Mouse (Mus musculus): Measurements from ENCODE around the gene P2rx7. TPM values are rescaled to one million over a fixed set of nuclear protein-coding genes. Genes with fewer than 3 reads are reported as not detected.

Gene P2rx7
- total RNA-seq, 1 experiment from 2014 or later: 6.3 TPM

DNA sequence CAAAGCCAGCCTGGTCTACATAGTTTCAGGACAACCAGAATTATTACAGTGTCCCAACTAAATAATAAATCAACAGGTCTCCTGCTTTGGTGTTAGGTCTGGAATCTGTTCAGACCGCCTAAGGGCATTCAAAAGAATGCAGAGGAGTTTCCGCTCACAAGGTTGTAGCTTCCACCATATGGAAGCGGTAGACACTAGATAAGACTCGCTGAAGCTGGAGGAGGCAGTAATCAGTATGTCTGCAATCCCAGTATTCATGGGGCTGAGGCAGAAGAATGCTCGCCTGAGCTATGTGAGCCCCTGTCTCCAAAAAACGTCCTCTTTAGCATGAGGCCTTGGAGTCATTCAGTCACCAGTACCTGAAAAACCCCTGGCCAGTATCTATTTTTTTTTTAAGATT, 65.1 kb downstream of the P2rx7 start:
- no peak for ATAC-seq (ENCODE audit: extremely low read depth, insufficient number of reproducible peaks, low FRiP score, poor library complexity, severe bottlenecking)

DNA sequence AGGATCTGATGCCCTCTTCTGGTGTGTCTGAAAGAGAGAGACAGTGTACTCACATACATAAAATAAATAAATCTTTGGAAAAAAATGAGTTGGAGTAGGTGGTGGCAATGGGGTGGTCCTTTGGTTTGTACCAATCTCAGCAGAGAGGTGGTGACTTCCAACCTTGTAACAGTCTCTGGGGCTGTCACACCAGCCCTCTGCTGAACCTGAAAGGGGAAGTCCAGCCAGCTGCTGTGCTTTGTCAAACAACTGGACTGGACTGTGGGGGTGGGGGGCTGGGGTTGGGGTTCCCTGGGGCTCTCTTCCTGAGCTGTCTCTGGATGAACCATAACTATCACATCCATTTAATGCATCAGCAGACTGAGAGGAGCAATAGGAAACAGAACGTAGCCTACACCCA, 72.0 kb downstream of the P2rx7 start:
- ATAC-seq (ENCODE audit: extremely low read depth, insufficient number of reproducible peaks, low FRiP score, poor library complexity, severe bottlenecking): no peak

DNA sequence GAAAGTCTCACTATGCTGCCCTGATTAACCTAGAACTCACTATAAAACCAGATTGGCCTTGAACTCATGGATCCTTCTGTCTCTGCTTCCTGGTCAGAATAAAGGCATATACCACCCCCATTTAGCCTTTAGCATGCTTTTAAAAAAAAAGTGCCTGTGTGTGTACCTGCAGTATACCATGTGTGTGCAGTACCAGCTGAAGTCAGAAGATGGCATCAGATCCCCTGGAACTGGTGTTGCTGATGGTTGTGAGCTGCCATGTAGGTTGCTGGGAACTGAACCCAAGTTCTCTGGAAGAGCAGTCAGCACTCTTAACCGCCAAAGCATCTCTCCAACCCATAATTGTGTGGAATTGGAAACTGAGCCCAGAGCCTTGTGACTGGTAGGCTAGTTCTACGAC, 73.1 kb downstream of the P2rx7 start:
- ATAC-seq (ENCODE audit: extremely low read depth, insufficient number of reproducible peaks, low FRiP score, poor library complexity, severe bottlenecking): no peak

DNA sequence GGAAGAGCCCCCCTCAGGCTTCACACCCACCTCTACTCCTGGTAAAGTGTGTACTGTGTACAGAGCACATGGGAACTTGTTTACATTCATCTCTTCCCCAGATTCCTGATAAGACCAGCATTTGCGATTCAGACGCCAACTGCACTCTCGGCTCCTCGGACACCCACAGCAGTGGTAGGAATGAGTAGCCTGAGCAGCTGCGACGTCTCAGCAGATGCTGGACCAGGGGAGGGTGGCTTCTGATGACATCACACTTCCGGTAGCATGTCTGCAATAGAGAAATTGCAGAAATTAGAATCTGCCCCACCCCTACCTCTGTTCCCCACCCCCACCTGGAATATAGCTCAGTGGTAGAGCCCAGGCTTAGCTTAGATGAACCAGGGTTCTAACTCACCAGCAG, 74.7 kb downstream of the P2rx7 start:
- no peak for ATAC-seq (ENCODE audit: extremely low read depth, insufficient number of reproducible peaks, low FRiP score, poor library complexity, severe bottlenecking)

DNA sequence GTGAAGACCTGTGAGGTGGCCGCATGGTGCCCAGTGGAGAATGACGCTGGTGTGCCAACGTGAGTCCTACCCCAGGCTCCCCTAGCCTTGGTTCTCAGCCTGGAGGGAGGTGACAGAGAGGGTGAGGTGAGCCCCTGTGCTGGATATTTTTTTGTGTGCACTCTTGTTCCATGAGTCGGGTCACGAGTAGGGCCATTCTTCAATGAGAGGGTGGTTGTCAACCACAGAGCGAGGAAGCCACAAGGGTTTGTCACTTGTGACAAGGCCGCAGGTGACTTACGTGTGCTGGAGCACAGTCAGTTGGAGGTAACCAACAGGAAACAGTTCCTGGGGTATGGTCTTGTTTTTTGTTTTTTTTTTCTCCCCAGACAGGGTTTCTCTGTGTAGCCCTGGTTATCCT, 75.5 kb downstream of the P2rx7 start:
- ATAC-seq (ENCODE audit: extremely low read depth, insufficient number of reproducible peaks, low FRiP score, poor library complexity, severe bottlenecking): peak; percentile 45; the same call in 1 of the 2 replicates

DNA sequence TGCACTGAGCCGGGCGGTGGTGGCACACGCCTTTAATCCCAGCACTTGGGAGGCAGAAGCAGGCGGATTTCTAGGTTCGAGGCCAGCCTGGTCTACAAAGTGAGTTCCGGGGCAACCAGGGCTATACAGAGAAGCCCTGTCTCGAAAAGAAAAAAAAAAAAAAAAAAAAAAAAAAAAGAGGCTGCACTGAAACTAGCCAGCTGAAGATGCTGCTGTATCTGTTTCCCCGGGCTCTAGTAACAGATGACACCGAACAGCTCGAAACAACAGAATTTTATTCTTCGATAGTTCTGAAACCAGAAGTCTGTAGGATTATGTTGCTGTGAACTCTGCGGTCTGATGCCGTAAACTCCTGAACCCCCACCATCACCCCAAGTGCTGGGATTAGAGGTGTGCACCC, 81.7 kb downstream of the P2rx7 start:
- ATAC-seq (ENCODE audit: extremely low read depth, insufficient number of reproducible peaks, low FRiP score, poor library complexity, severe bottlenecking): no peak

DNA sequence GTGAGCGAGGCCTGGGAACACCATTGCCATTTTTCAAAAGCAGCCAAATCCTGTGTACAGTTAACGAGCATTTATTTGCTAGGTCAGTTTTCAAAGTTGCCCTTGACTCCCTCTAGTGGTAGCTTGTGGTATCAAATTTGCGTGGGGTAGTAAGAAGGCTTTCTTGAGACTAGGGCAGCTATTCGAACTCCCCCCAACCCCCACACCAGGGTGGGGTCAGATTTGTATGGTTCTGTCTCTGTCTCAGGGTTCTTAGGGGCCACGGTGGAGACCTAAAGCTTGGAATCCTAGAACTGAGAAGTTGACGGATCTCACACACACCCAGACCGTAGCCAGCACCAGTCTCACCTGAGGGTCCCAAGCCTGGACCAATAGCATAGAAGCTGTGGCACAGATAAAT, 82.4 kb downstream of the P2rx7 start:
- 0 out of 2 replicates have a peak, but pooled peaks have one; percentile 47 for ATAC-seq (ENCODE audit: extremely low read depth, insufficient number of reproducible peaks, low FRiP score, poor library complexity, severe bottlenecking)

DNA sequence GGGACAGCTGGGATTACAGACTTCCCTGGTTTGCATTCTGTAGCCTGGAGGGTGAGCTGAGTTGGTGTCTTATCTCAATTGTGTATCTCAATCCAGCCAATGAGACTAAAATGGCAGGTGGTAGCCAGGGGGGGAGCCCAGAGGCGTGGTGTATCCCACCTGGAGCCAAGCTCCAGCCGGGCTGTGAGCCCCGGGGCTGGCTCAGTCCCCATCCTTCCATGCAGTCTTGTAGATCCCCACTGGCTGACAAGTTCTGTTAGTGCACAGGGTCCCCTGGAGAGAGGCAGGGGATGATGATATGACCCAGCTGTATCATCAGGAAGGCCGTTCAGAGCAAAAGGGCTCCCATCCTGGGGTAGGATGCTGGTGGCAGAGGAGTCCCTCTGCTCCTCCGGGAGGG, 82.9 kb downstream of the P2rx7 start:
- ATAC-seq (ENCODE audit: extremely low read depth, insufficient number of reproducible peaks, low FRiP score, poor library complexity, severe bottlenecking): no peak

DNA sequence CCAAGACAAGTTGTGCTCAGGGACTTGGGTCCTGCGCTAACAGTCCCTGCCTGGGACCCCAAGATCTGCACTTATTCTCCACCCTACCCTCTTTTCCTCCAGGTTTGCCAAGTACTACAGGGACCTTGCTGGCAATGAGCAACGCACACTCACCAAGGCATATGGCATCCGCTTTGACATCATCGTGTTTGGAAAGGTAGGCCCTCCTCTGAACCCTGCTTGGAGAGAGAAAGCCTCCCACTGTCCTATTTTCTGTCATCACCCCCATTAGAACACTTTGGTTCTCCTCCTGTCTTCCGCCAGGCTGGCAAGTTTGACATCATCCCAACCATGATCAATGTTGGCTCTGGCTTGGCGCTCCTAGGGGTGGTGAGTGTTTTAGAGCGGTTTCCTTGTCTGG, 83.4 kb downstream of the P2rx7 start:
- ATAC-seq (ENCODE audit: extremely low read depth, insufficient number of reproducible peaks, low FRiP score, poor library complexity, severe bottlenecking): no peak

DNA sequence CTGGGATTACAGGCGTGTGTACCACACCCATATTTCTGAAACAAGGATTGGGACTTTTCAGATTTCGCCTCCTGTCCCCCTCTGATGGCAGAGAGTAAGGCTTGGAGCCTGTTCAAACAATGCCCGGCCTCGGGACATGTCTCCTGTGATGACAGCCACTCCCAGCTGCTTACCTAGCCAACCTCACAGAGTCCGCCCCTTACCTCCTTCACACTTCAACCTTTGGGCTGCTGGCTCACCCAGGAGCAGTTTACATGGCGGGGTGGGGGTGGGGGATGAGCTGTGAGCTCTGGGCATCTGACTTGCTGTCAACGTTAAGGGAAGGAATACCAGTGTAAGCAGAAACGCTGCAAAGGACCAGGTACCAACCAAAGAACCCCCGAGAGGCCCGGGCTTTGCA, 87.1 kb downstream of the P2rx7 start:
- ATAC-seq (ENCODE audit: extremely low read depth, insufficient number of reproducible peaks, low FRiP score, poor library complexity, severe bottlenecking): no peak

DNA sequence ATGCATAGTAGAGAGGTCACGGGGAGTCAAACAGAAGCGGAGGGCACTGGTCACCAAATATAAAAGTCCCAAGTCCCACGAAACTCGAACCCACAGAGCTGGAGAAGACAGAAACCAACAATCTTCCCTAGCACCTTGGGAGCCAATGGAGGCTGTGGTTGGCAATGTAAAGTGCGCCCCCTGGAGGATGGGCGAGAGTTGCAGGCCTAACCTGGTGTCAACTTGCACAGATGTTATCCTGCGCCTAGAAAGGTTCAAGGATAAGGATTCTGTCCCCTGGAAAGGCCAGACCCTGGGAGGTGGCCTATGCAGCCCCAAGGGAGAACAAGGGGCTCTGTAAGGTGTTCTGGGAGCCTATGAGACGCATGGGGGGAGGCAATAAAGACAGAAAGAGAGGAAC, 87.6 kb downstream of the P2rx7 start:
- peak; percentile 57 for ATAC-seq (ENCODE audit: extremely low read depth, insufficient number of reproducible peaks, low FRiP score, poor library complexity, severe bottlenecking)

DNA sequence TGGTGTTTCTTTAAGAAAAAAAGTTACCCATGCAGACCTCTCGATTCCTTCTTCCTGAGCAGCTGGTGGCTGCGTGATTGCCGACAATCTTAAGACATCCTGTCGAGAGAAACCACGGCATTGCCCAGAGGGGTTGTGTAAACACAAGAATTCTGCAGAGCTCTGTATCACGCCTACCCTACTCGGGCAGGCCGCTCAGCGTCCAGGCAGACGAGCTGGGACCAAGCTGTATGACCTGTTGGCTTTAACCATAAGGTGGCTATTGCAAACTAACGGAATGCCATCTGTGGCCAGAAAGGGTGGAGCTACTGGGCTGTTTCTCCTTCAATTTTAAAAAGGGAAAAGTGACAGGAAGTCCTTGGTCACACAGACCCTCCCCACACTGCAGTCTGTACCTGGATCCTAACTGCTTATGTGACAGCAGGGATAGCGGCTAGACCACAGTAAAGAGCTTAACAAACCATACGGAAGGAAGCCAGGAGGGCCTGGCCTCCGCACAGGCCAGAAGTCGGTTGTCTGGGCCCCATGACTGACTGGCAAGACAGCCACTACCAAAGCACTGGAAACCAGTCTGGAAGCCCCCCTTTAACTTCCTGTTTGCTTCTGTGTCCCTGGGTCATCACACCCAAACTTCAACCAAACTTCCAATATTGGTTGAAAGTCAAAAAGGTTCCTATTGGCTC, 88.4 kb downstream of the P2rx7 start:
- ATAC-seq (ENCODE audit: extremely low read depth, insufficient number of reproducible peaks, low FRiP score, poor library complexity, severe bottlenecking): no peak

DNA sequence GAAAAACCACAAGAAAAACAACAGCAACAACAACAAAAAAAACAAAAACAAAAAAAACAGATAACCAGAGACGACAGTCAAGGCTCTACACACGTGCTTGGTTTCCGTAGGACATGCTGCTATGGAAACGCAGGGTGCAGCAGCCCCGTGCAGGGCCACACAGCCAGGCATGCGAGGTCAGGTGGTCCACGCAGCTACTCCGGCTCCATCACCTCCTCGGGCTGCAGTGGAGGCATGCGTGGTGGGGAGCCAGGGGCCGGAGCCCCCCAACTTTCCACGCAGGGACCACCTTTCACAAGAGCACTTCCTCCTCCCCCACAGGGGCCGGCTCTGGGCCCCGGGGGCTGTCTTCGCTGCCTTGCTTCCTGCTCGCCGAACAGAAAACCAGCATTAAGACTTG, 90.2 kb downstream of the P2rx7 start:
- ATAC-seq (ENCODE audit: extremely low read depth, insufficient number of reproducible peaks, low FRiP score, poor library complexity, severe bottlenecking): no peak

DNA sequence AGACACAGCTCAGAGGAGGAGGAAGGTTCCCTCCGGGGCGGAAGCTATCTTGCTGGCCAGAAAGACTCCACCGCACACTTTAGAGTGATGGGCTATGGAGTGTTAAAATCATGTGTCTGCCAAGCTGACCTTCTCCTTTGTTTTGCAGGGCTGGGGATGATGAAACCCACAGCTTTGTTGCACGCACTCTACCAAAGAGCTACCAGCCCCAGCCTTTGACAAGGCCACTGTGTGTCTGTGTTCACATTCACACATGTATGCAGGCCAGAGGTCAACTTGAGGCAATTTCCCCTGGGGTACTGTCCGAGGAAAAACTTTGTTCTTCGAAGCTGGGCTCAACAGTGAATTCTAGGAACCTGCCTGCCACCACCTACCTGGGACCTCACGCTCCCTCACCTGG, 92.1 kb downstream of the P2rx7 start:
- ATAC-seq (ENCODE audit: extremely low read depth, insufficient number of reproducible peaks, low FRiP score, poor library complexity, severe bottlenecking): no peak

DNA sequence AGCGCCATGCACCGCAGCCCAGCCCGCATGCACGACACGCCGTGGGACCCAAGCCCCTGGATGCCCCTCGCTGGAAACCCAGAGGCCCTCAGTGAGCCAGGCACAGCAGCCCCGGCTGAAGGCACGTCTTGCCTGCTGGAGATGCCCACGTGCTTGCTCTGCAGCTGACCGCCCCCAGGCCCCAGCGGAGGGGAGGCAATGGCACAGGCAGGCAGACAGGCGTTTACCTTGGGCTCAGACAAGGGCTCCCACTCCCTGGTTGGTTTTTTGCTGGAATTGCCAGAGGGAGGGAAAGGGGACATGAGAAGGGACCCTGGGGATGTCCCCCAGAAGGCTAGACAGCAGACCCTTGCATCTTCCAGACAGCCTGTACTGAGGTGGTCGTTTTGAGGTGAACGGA, 93.0 kb downstream of the P2rx7 start:
- no peak for ATAC-seq (ENCODE audit: extremely low read depth, insufficient number of reproducible peaks, low FRiP score, poor library complexity, severe bottlenecking)

Other genes starting within 250 kb of the P2rx7 start
- gene Anapc7, start 222.2 kb upstream of the P2rx7 start, total RNA-seq (2017): 24.6 and 34.6 TPM in 2 replicates
- 43.3 and 54.9 TPM in 2 replicates for gene Atp2a2, start 141.7 kb upstream of the P2rx7 start, total RNA-seq (2017)
- 0.93 and 2.7 TPM in 2 replicates for gene Ift81, start 29.4 kb upstream of the P2rx7 start, total RNA-seq (2017)
- gene P2rx4, start 63.6 kb downstream of the P2rx7 start, total RNA-seq (2017): 31.6 and 36.3 TPM in 2 replicates
- gene Camkk2, start 135.5 kb downstream of the P2rx7 start, total RNA-seq (2017): 38.7 and 39.8 TPM in 2 replicates
- 205 and 210 TPM in 2 replicates for gene Anapc5, start 177.4 kb downstream of the P2rx7 start, total RNA-seq (2017)
- gene Rnf34, start 206.1 kb downstream of the P2rx7 start, total RNA-seq (2017): 28.2 and 33.8 TPM in 2 replicates

Measured in neutrophil, adult 5-6 weeks (primary cell).